Mouse (Mus musculus): ENCODE results near the gene Ctsd.

DNA sequence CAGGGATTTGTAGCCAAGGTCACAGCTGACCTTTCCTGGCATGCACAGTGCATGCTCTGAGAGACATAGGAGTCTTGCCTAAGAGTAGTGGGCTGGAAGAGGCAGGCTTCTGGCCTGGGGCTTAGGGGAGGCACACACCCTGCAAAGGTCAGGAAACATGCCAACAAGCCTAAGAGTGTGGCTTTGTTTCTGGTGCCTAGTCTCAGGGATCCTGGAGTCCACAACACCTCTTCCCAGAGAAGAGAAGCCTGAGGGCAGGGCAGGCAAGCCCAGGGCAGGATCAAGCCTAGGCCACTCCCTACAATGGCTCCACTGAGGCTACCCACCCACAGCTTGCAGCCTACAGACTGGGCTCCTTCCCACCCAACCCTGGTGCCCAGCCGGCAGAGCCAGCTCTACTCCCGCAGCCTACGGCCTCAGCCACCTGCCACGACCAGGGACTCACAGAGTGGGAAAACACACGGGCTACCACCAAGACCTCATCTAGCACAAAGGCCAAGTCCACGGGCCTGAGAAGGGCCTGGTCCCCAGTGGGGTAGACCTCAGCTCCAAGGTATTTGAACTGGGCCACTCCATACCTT, 1.1 kb downstream of the Ctsd start:
- TF ChIP-seq CTCF (IDR thresholded peaks at IDR 0.05) (no peak), POLR2A (IDR thresholded peaks at IDR 0.05; ENCODE audit: insufficient read depth, low read depth, low read length) (no peak), EP300 (IDR thresholded peaks at IDR 0.05; ENCODE audit: insufficient read depth, low read depth, low read length) (no peak)
